Mouse (Mus musculus): ENCODE results near the gene Pdlim7. TPM values are rescaled to one million over a fixed set of nuclear protein-coding genes. Genes with fewer than 3 reads are reported as not detected.

Pdlim7 gene
- polyA plus RNA-seq, 1 experiment from 2014 or later: 200 TPM

DNA sequence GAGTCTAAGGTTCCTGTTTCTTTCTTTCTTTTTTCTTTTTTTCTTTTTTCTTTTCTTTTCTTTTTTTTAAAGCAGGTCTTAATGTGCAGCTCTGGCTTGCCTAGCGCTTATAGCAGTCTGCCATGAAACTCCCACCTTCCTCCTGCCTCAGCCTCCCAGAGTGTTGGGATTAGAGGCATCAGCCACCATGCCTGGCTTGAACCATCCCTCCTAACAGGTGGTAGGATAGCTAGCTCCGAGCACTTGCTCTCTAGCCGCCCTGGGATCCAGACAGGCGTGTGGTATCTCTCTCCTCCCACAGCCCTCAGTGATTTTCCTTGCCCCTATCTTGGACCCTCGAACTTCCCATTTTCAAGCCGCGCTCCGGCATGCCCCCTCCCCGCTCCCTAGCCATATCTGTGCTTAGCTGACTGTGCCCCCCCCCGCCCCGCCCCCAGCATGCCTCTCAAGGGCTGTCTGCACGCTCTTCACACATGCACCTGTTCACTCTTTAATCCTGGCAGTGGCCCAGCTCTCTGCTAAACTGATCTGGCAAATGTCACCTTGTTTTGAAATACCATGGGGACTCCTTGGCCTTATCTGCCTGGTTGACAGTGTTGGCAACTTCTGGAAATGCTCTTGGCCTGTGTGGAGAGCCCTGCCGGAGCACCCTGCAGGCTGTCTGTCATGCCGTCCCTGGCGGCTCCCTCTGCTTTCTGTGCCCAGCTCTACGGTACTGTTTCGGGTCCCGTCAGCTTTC, 18.4 kb downstream of the Pdlim7 start:
- no peak overlapping the region for H3K9ac ChIP-seq (ENCODE audit: low read depth, low read length)
- peaks cover 10% of the 10 kb centered on the region; the same call in 1 of the 2 replicates for H3K4me1 ChIP-seq (ENCODE audit: control insufficient read depth, insufficient read depth, low read length)
- no peaks in the 10 kb centered on the region for H3K9me3 ChIP-seq (ENCODE audit: control insufficient read depth, low read length)
- H3K27ac ChIP-seq (ENCODE audit: low read length): no peak overlapping the region
- peak; percentile 31; the same call in 1 of the 2 replicates for ATAC-seq
- no peak overlapping the region for H3K4me2 ChIP-seq (ENCODE audit: low read depth, low read length)
- H3K27me3 ChIP-seq (replicated peaks; ENCODE audit: control insufficient read depth, insufficient read depth, low read length): no peaks in the 10 kb centered on the region
- no peak overlapping the region for H3K4me3 ChIP-seq (ENCODE audit: low read length)
- 26% methylated on average over 18 of the region's 18 CpGs for WGBS
- peaks cover 4% of the 10 kb centered on the region; the same call in 1 of the 2 replicates for H3K36me3 ChIP-seq (ENCODE audit: control insufficient read depth, insufficient read depth, low read length)

DNA sequence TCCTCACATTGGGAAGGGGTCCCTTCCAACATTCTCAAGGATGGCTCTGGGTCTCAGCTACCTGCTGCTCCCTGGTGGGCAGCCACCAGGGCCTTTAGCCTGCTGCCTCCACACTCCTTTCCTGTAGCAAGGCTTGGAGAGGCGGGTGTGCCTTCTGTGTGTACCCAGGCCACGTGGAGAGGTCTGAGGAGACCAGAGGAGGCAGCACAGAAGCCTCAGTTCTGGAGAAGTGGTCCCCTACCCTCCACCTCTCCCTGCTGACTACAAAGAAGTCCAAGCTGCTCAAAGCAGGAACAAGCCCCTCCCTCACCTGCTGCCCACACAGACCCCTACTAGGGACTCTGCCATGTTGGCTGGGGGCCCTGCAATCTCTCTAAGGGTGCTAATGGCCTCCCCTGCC, 19.2 kb downstream of the Pdlim7 start:
- Histone ChIP-seq H3K9me3 (ENCODE audit: control insufficient read depth, low read length) (no peaks in the 10 kb centered on the region), H3K4me3 (ENCODE audit: low read length) (no peak overlapping the region), H3K4me2 (ENCODE audit: low read depth, low read length) (no peak overlapping the region), H3K27ac (ENCODE audit: low read length) (no peak overlapping the region), H3K4me1 (ENCODE audit: control insufficient read depth, insufficient read depth, low read length) (peaks cover 10% of the 10 kb centered on the region; the same call in 1 of the 2 replicates), H3K27me3 (replicated peaks; ENCODE audit: control insufficient read depth, insufficient read depth, low read length) (no peaks in the 10 kb centered on the region), H3K9ac (ENCODE audit: low read depth, low read length) (no peak overlapping the region), H3K36me3 (ENCODE audit: control insufficient read depth, insufficient read depth, low read length) (peaks cover 4% of the 10 kb centered on the region; the same call in 1 of the 2 replicates)
- ATAC-seq: no peak
- 34% methylated on average over 2 of the region's 2 CpGs for WGBS

GRCm38 (mm10) chr13:55487578-55488498, 25.6 kb downstream of the Pdlim7 start, which contains the start of gene Dbn1:
TSS of gene Dbn1 (minus strand) at chr13:55488111.
- H3K9me3 ChIP-seq (ENCODE audit: control insufficient read depth, low read length): no peaks in the 10 kb centered on the region
- H3K36me3 ChIP-seq (ENCODE audit: control insufficient read depth, insufficient read depth, low read length): no peaks in the 10 kb centered on the region
- peak within 1 kb of the TSS; percentile 83 for H3K27ac ChIP-seq (ENCODE audit: low read length)
- peak within 1 kb of the TSS; percentile 96 for H3K4me2 ChIP-seq (ENCODE audit: low read depth, low read length)
- peak; percentile 86 for ATAC-seq
- peak within 1 kb of the TSS; percentile 84 for H3K4me3 ChIP-seq (ENCODE audit: low read length)
- H3K27me3 ChIP-seq (replicated peaks; ENCODE audit: control insufficient read depth, insufficient read depth, low read length): no peaks in the 10 kb centered on the region
- 3% methylated on average over 53 of the region's 83 CpGs for WGBS
- H3K9ac ChIP-seq (ENCODE audit: low read depth, low read length): peak within 1 kb of the TSS; percentile 92
- H3K4me1 ChIP-seq (ENCODE audit: control insufficient read depth, insufficient read depth, low read length): peaks cover 31% of the 10 kb centered on the region

- no peaks in the 10 kb centered on the region for H3K27me3 ChIP-seq (replicated peaks; ENCODE audit: control insufficient read depth, insufficient read depth, low read length)
- peak overlapping the region; percentile 83 for H3K27ac ChIP-seq (ENCODE audit: low read length)
- H3K36me3 ChIP-seq (ENCODE audit: control insufficient read depth, insufficient read depth, low read length): no peaks in the 10 kb centered on the region
- under 1% methylated on average over 26 of the region's 29 CpGs for WGBS
- peaks cover 37% of the 10 kb centered on the region for H3K4me1 ChIP-seq (ENCODE audit: control insufficient read depth, insufficient read depth, low read length)
- H3K9ac ChIP-seq (ENCODE audit: low read depth, low read length): peak overlapping the region; percentile 92
- no peaks in the 10 kb centered on the region for H3K9me3 ChIP-seq (ENCODE audit: control insufficient read depth, low read length)
- peak overlapping the region; percentile 84 for H3K4me3 ChIP-seq (ENCODE audit: low read length)
- ATAC-seq: peak; percentile 62
- peak overlapping the region; percentile 96 for H3K4me2 ChIP-seq (ENCODE audit: low read depth, low read length)
Observed at GRCm38 (mm10) chr13:55486916-55487577, 26.4 kb downstream of the Pdlim7 start.

GRCm38 (mm10) chr13:55486029-55486794, 27.3 kb downstream of the Pdlim7 start:
- no peak for ATAC-seq
- peak overlapping the region; percentile 96 for H3K4me2 ChIP-seq (ENCODE audit: low read depth, low read length)
- 44% methylated on average over 14 of the region's 14 CpGs for WGBS
- H3K4me1 ChIP-seq (ENCODE audit: control insufficient read depth, insufficient read depth, low read length): peaks cover 41% of the 10 kb centered on the region
- H3K36me3 ChIP-seq (ENCODE audit: control insufficient read depth, insufficient read depth, low read length): no peaks in the 10 kb centered on the region
- no peaks in the 10 kb centered on the region for H3K27me3 ChIP-seq (replicated peaks; ENCODE audit: control insufficient read depth, insufficient read depth, low read length)
- no peak overlapping the region for H3K27ac ChIP-seq (ENCODE audit: low read length)
- H3K9ac ChIP-seq (ENCODE audit: low read depth, low read length): peak overlapping the region; percentile 92
- no peaks in the 10 kb centered on the region for H3K9me3 ChIP-seq (ENCODE audit: control insufficient read depth, low read length)
- peak overlapping the region; percentile 84 for H3K4me3 ChIP-seq (ENCODE audit: low read length)

- no peak for ATAC-seq
- Histone ChIP-seq H3K4me2 (ENCODE audit: low read depth, low read length) (no peak overlapping the region), H3K9me3 (ENCODE audit: control insufficient read depth, low read length) (no peaks in the 10 kb centered on the region), H3K4me1 (ENCODE audit: control insufficient read depth, insufficient read depth, low read length) (peaks cover 41% of the 10 kb centered on the region), H3K9ac (ENCODE audit: low read depth, low read length) (no peak overlapping the region), H3K4me3 (ENCODE audit: low read length) (no peak overlapping the region), H3K36me3 (ENCODE audit: control insufficient read depth, insufficient read depth, low read length) (peaks cover 1% of the 10 kb centered on the region; the same call in 1 of the 2 replicates), H3K27ac (ENCODE audit: low read length) (no peak overlapping the region), H3K27me3 (replicated peaks; ENCODE audit: control insufficient read depth, insufficient read depth, low read length) (no peaks in the 10 kb centered on the region)
- 39% methylated on average over 7 of the region's 7 CpGs for whole genome bisulfite sequencing
Observed at GRCm38 (mm10) chr13:55484520-55485088, 28.9 kb downstream of the Pdlim7 start.

DNA sequence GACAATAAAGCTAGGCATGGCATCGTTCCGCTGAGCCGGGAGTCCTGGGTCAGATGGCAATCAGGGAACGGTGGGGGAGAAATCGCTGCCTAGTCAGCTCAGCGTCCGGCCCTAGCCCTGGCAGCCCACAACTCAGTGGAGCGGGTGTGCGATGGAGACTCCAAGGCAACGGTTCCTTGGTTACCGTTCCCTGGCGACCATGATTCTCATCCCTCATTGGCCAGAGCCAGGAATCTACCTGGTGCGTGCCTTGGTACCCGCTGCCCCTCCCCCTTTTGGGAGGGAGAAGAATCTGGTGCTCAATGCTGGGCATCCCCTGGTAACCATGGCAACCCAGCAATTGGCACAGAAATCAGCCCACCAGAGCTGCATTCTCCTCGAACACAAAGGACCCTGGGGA, 29.9 kb downstream of the Pdlim7 start:
- Histone ChIP-seq H3K27ac (ENCODE audit: low read length) (peak overlapping the region; percentile 61), H3K27me3 (replicated peaks; ENCODE audit: control insufficient read depth, insufficient read depth, low read length) (no peaks in the 10 kb centered on the region), H3K9ac (ENCODE audit: low read depth, low read length) (peak overlapping the region; percentile 11; the same call in 1 of the 2 replicates), H3K4me2 (ENCODE audit: low read depth, low read length) (no peak overlapping the region), H3K36me3 (ENCODE audit: control insufficient read depth, insufficient read depth, low read length) (peaks cover 3% of the 10 kb centered on the region; the same call in 1 of the 2 replicates), H3K9me3 (ENCODE audit: control insufficient read depth, low read length) (no peaks in the 10 kb centered on the region), H3K4me3 (ENCODE audit: low read length) (no peak overlapping the region), H3K4me1 (ENCODE audit: control insufficient read depth, insufficient read depth, low read length) (peaks cover 41% of the 10 kb centered on the region)
- ATAC-seq: no peak
- WGBS: 52% methylated on average over 15 of the region's 15 CpGs

DNA sequence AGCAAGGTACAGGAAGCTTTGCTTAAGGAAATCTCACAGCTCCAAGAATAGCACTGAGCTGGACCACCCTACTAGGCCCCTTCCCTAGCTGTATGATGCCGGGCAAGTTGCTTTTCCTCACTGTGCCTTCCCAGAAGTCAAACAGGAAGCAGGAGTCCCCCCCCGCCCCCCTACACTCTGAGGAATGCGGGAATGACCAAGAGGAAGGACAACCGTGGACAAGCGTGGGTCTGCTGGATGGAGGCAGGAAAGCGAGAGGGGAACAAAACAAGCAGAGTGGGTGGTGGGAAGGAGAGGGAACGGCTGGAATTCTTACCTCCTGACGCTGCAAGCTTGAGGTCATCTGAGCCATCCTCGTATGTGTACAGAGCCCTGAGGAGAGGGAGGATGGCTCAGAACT, 30.4 kb downstream of the Pdlim7 start:
- WGBS: 44% methylated on average over 9 of the region's 9 CpGs
- Histone ChIP-seq H3K27ac (ENCODE audit: low read length) (peak overlapping the region; percentile 61), H3K36me3 (ENCODE audit: control insufficient read depth, insufficient read depth, low read length) (peaks cover 3% of the 10 kb centered on the region; the same call in 1 of the 2 replicates), H3K4me3 (ENCODE audit: low read length) (no peak overlapping the region), H3K9me3 (ENCODE audit: control insufficient read depth, low read length) (no peaks in the 10 kb centered on the region), H3K27me3 (replicated peaks; ENCODE audit: control insufficient read depth, insufficient read depth, low read length) (no peaks in the 10 kb centered on the region), H3K4me2 (ENCODE audit: low read depth, low read length) (no peak overlapping the region), H3K4me1 (ENCODE audit: control insufficient read depth, insufficient read depth, low read length) (peaks cover 41% of the 10 kb centered on the region), H3K9ac (ENCODE audit: low read depth, low read length) (peak overlapping the region; percentile 11)
- no peak for ATAC-seq

Data from intestine, embryonic 16.5 days (tissue).